Mouse (Mus musculus) brain, adult 10 weeks (tissue): ENCODE measurements around the gene Krtap5-4. TPM values are rescaled to one million over a fixed set of nuclear protein-coding genes. Genes with fewer than 3 reads are reported as not detected.

ENCODE experiments used
- polyA plus RNA-seq: library from polyadenylated mRNA; stranded (reverse); fragments of 350-450 nt; fragmentation: Illumina TruSeq; extraction: RNeasy Lipid Tissue Mini Kit (QIAGEN cat#74804); gene quantifications from one replicate; pipeline ENCODE4 v1.2.3, GENCODE M21; 2015; ENCODE audit warnings: low read depth, low replicate concordance

Gene Krtap5-4
- polyA plus RNA-seq: not detected

DNA sequence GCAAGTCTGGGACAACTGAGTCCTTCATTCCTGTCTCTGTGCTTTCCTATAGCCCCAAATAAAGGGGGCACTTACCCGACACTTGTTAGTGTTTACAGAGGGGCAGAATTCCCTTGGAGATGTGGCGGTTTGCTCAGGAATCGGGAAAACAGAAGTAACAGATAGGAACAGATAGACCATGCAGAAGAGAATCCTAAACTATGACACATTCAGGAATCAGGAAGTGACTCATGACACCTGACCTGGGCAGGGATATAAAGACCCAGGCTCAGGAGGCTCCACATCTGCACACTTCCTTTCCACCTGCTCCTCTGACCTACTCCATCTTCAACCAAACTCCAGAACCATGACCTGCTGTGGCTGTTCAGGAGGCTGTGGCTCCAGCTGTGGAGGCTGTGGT, at the start of gene Krtap5-4:
TSS of gene Krtap5-4 (plus strand) at position 301 of the 400 bp plus-strand sequence.

DNA sequence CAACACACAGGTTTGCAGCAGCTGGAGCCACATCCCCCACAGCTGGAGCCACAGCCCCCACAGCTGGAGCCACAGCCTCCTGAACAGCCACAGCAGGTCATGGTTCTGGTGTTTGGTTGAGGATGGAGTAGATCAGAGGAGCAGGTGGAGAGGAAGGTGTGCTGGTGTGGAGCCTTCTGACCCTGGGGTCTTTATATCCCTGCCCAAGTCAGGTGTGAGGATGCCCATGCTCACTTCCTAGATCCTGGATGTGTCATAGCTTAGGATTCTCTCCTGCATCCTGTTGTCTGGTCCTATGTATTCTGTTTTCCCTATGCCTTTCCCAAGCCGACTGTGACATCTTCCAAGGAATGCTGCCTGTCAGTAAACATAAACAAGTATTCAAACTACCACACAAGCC, 45.1 kb upstream of the Krtap5-4 start, which contains the start of gene Gm2431:
TSS of gene Gm2431 (minus strand) at position 101 of the 400 bp plus-strand sequence.

DNA sequence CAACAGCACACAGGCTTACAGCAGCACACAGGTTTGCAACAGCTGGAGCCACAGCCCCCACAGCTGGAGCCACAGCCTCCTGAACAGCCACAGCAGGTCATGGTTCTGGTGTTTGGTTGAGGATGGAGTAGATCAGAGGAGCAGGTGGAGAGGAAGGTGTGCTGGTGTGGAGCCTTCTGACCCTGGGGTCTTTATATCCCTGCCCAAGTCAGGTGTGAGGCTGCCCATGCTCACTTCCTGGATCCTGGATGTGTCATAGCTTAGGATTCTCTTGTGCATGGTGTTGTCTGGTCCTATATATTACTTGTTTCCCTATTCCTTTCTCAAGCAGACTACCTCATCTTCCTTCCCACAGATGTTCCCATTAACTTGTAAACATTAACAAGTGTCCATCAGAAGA, 29.1 kb upstream of the Krtap5-4 start, which contains the start of gene Gm4559:
TSS of gene Gm4559 (minus strand) at position 101 of the 400 bp plus-strand sequence.

DNA sequence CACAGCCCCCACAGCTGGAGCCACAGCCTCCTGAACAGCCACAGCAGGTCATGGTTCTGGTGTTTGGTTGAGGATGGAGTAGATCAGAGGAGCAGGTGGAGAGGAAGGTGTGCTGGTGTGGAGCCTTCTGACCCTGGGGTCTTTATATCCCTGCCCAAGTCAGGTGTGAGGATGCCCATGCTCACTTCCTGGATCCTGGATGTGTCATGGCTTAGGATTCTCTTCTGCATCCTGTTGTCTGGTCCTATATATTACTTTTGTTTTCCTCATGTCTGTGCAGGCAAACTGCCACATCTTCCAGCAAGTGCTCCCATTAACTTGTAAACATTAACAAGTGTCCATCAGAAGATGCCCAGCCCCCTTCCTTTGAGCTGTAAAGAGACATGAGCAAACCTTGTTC, 6.3 kb upstream of the Krtap5-4 start, which contains the start of gene Krtap5-1:
TSS of gene Krtap5-1 (minus strand) at position 101 of the 400 bp plus-strand sequence.

Other genes starting within 250 kb of the Krtap5-4 start
- gene Mob2, start 242.5 kb upstream of the Krtap5-4 start, polyA plus RNA-seq: 41.2 TPM
- 63.5 TPM for gene Dusp8, start 207.7 kb upstream of the Krtap5-4 start, polyA plus RNA-seq
- not detected for gene Gm45618, start 182.8 kb upstream of the Krtap5-4 start, polyA plus RNA-seq
- not detected for gene Gm39115, start 167.5 kb upstream of the Krtap5-4 start, polyA plus RNA-seq
- gene Gm45337, start 158.9 kb upstream of the Krtap5-4 start, polyA plus RNA-seq: not detected
- gene Gm29735, start 146.4 kb upstream of the Krtap5-4 start, polyA plus RNA-seq: not detected
- not detected for gene Gm4553, start 137.8 kb upstream of the Krtap5-4 start, polyA plus RNA-seq
- not detected for gene Krtap5-2, start 127.5 kb upstream of the Krtap5-4 start, polyA plus RNA-seq
- not detected for gene Gm10153, start 113.2 kb upstream of the Krtap5-4 start, polyA plus RNA-seq
- gene Krtap5-3, start 102.2 kb upstream of the Krtap5-4 start, polyA plus RNA-seq: not detected
- gene Gm7579, start 91.7 kb upstream of the Krtap5-4 start, polyA plus RNA-seq: not detected
- not detected for gene Krtap5-5, start 73.6 kb upstream of the Krtap5-4 start, polyA plus RNA-seq
- gene Gm40460, start 62.5 kb upstream of the Krtap5-4 start, polyA plus RNA-seq: not detected
- not detected for gene Gm2431, start 45.2 kb upstream of the Krtap5-4 start, polyA plus RNA-seq
- gene Gm4559, start 29.2 kb upstream of the Krtap5-4 start, polyA plus RNA-seq: not detected
- gene Krtap5-1, start 6.4 kb upstream of the Krtap5-4 start, polyA plus RNA-seq: not detected
- gene Ifitm10, start 70.2 kb downstream of the Krtap5-4 start, polyA plus RNA-seq: 36.7 TPM
- gene Gm49369, start 79.1 kb downstream of the Krtap5-4 start, polyA plus RNA-seq: not detected
- 492 TPM for gene Ctsd, start 84.5 kb downstream of the Krtap5-4 start, polyA plus RNA-seq
- not detected for gene Syt8, start 131.3 kb downstream of the Krtap5-4 start, polyA plus RNA-seq
- 1.9 TPM for gene Tnni2, start 138.3 kb downstream of the Krtap5-4 start, polyA plus RNA-seq
- 6.2 TPM for gene Lsp1, start 157.3 kb downstream of the Krtap5-4 start, polyA plus RNA-seq
- gene Tnnt3, start 195.3 kb downstream of the Krtap5-4 start, polyA plus RNA-seq: 2.0 TPM
- gene Mrpl23, start 229.1 kb downstream of the Krtap5-4 start, polyA plus RNA-seq: 78.7 TPM